Mouse (Mus musculus) megakaryocyte, embryonic 14.5 days (primary cell): Measurements from ENCODE around the gene Foxd3.

Experiments used
- FLI1 ChIP-seq: IDR thresholded peaks from 2 replicates; pipeline ENCODE4 v1.6.1; 2012; ENCODE audit warnings: low read length, inconsistent platforms, mixed read lengths
- GATA1 ChIP-seq: IDR thresholded peaks from 3 replicates; pipeline ENCODE4 v1.6.1; 2012; ENCODE audit warnings: mixed read lengths, low read length, inconsistent platforms, borderline replicate concordance

- TF ChIP-seq GATA1 (no peak), FLI1 (no peak)
Observed at GRCm38 (mm10) chr4:99653608-99654221, 2.4 kb upstream of the Foxd3 start.
